In genomic region chr3:104865341-104865788, GRCm38 (mm10) we compare ENCODE assay signal across 8 mouse cellular contexts. TPM values are rescaled to one million over a fixed set of nuclear protein-coding genes. Genes with fewer than 3 reads are reported as not detected.
DNase-seq lines count a peak whose midpoint lies in the region; ATAC-seq and TF ChIP-seq lines count a peak whose summit lies in the region.

No protein-coding gene starts in this region.

- no peaks in the 10 kb centered on the region for H3K27me3 ChIP-seq in E14TG2a.4 (ENCODE audit: insufficient read depth, low read length)
- H3K27me3 ChIP-seq in forebrain, embryonic 10.5 days (ENCODE audit: poor library complexity, severe bottlenecking): no peaks in the 10 kb centered on the region
- no peaks in the 10 kb centered on the region for H3K27me3 ChIP-seq in liver, embryonic 11.5 days (replicated peaks; ENCODE audit: control insufficient read depth, insufficient read depth, low read length)

- peak overlapping the region; percentile 98 for H3K4me3 ChIP-seq in E14TG2a.4 (replicated peaks; ENCODE audit: low read length)
- H3K4me3 ChIP-seq in forebrain, embryonic 10.5 days: peak overlapping the region; percentile 64
- H3K4me3 ChIP-seq in liver, embryonic 11.5 days (ENCODE audit: low read depth, low read length): peak overlapping the region; percentile 96

- no peaks in the 10 kb centered on the region for H3K9me3 ChIP-seq in E14TG2a.4 (ENCODE audit: low read length)
- no peaks in the 10 kb centered on the region for H3K9me3 ChIP-seq in forebrain, embryonic 10.5 days
- no peaks in the 10 kb centered on the region for H3K9me3 ChIP-seq in liver, embryonic 11.5 days (ENCODE audit: control insufficient read depth, low read length)

- peak; percentile 24 for DNase-seq in embryo, embryonic 10 days (ENCODE audit: low spot score)
- DNase-seq in embryo, embryonic 11 days: no peak
- DNase-seq in forebrain, embryonic 10.5 days (ENCODE audit: extremely low spot score, low spot score): no peak
- DNase-seq in liver, embryonic 11.5 days (ENCODE audit: low spot score): no peak
- no peak for DNase-seq in adrenal gland, adult (ENCODE audit: inconsistent age in 2 of 2, low spot score in 1 of 2)
- no peak for DNase-seq in layer of hippocampus, adult 9-11 months

- ATAC-seq in liver, embryonic 11.5 days (replicated peaks; ENCODE audit: low FRiP score): peak; percentile 35
- ATAC-seq in neutrophil, adult 5-6 weeks (ENCODE audit: extremely low read depth, insufficient number of reproducible peaks, low FRiP score, poor library complexity, severe bottlenecking): peak; percentile 39

- peaks cover 31% of the 10 kb centered on the region for H3K36me3 ChIP-seq in E14TG2a.4 (ENCODE audit: insufficient read depth, low read length)
- peaks cover 29% of the 10 kb centered on the region for H3K36me3 ChIP-seq in forebrain, embryonic 10.5 days (replicated peaks)
- no peaks in the 10 kb centered on the region for H3K36me3 ChIP-seq in liver, embryonic 11.5 days (ENCODE audit: control insufficient read depth, insufficient read depth, low read length)

- peak overlapping the region; percentile 96 for H3K9ac ChIP-seq in liver, embryonic 11.5 days (ENCODE audit: low read depth, low read length)

- H3K4me1 ChIP-seq in E14TG2a.4 (replicated peaks; ENCODE audit: low read depth, low read length): peaks cover 45% of the 10 kb centered on the region
- H3K4me1 ChIP-seq in forebrain, embryonic 10.5 days: peaks cover 39% of the 10 kb centered on the region
- H3K4me1 ChIP-seq in liver, embryonic 11.5 days (replicated peaks; ENCODE audit: control insufficient read depth, insufficient read depth, low read length): peaks cover 22% of the 10 kb centered on the region

- WGBS in forebrain, embryonic 10.5 days: 3% methylated on average over 12 of the region's 12 CpGs
- under 1% methylated on average over 12 of the region's 12 CpGs for WGBS in liver, embryonic 11.5 days

- TF ChIP-seq CTCF in E14TG2a.4 (conservative IDR thresholded peaks at IDR 0.05; ENCODE audit: low read length): no peak

- H3K27ac ChIP-seq in forebrain, embryonic 10.5 days: peak overlapping the region; percentile 93
- H3K27ac ChIP-seq in liver, embryonic 11.5 days (ENCODE audit: low read depth, low read length): peak overlapping the region; percentile 97

- H3K4me2 ChIP-seq in liver, embryonic 11.5 days: peak overlapping the region; percentile 60

RNA-seq across cellular contexts. Expression of gene Capza1, which starts 1.1 kb away (rescaled TPM):
- 206 and 214 TPM in 2 replicates for polyA plus RNA-seq in forebrain, embryonic 10.5 days (2016; fragmentation: Nextera tagmentation; extraction: Ambion mirVana)
- polyA plus RNA-seq in liver, embryonic 11.5 days (2014; fragmentation: Nextera tagmentation; extraction: Ambion mirVana): 169 and 209 TPM in 2 replicates
- 310 and 317 TPM in 2 replicates for total RNA-seq in neutrophil, adult 5-6 weeks (2017)

RNA-seq across cellular contexts. Expression of gene St7l, which starts 1.6 kb away (rescaled TPM):
- polyA plus RNA-seq in forebrain, embryonic 10.5 days (2016; fragmentation: Nextera tagmentation; extraction: Ambion mirVana): 30.0 and 33.7 TPM in 2 replicates
- polyA plus RNA-seq in liver, embryonic 11.5 days (2014; fragmentation: Nextera tagmentation; extraction: Ambion mirVana): 22.5 and 25.6 TPM in 2 replicates
- 52.8 and 61.5 TPM in 2 replicates for total RNA-seq in neutrophil, adult 5-6 weeks (2017)

RNA-seq across cellular contexts. Expression of gene Mov10, which starts 47.0 kb away (rescaled TPM):
- 16.8 and 19.5 TPM in 2 replicates for polyA plus RNA-seq in forebrain, embryonic 10.5 days (2016; fragmentation: Nextera tagmentation; extraction: Ambion mirVana)
- polyA plus RNA-seq in liver, embryonic 11.5 days (2014; fragmentation: Nextera tagmentation; extraction: Ambion mirVana): 36.0 and 37.7 TPM in 2 replicates
- 19.9 and 24.1 TPM in 2 replicates for total RNA-seq in neutrophil, adult 5-6 weeks (2017)
